Mouse (Mus musculus) heart, postnatal 0 days (tissue): Measurements from ENCODE around the gene Cdk19.

Source experiments
- CTCF ChIP-seq: IDR thresholded peaks from 2 replicates; pipeline ENCODE4 v1.5.1; 2016; ENCODE audit warnings: antibody characterized with exemption, control low read depth, low read depth
- EP300 ChIP-seq: IDR thresholded peaks from 2 replicates; pipeline ENCODE4 v1.6.1; 2016; ENCODE audit warnings: antibody characterized with exemption, low read depth

- TF ChIP-seq EP300 (no peak), CTCF (no peak)
Measured at GRCm38 (mm10) chr10:40443371-40443770, 104.0 kb downstream of the Cdk19 start.
